Mouse (Mus musculus): ENCODE data around the gene Rnf17.

DNA sequence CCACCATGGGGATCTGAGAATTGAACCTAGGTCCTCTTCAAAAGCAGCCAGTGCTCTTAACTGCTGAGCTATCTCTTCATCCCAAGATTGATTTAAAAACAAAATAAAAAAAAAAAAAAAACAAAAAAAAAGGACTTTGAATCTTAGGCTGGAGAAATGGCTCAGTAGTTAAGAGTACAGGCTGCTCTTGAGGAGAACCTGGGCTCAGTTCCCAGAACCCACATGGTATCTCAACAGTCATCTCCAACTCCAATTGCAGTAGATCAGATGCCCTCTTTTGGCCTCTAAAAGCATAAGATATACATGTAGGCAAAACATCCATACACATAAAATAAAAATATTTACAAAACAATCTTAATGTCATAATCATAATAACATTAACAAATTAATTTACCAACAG, 87.4 kb downstream of the Rnf17 start:
- no peak for TF ChIP-seq EP300 (IDR thresholded peaks at IDR 0.05; ENCODE audit: low read depth)
- no peak for TF ChIP-seq CTCF (IDR thresholded peaks at IDR 0.05; ENCODE audit: low read depth)
